Mouse (Mus musculus) stomach, embryonic 14.5 days (tissue): ENCODE measurements around the gene Fra10ac1. TPM values are rescaled to one million over a fixed set of nuclear protein-coding genes. Genes with fewer than 3 reads are reported as not detected.

ENCODE experiments used
- ATAC-seq: fragments of 200-750 bp; cut with Nextera tagmentation; 2 replicates; pipeline ENCODE4 v1.8.0; 2017; ENCODE audit warnings: low read depth, moderate TSS enrichment; ENCODE audit not compliant: insufficient number of reproducible peaks, insufficient read depth, low FRiP score
- H3K27ac ChIP-seq: fragments of 300-500 bp; sonication (generic); 2 replicates; pipeline ENCODE4 v1.5.1; 2014; ENCODE audit warnings: mild to moderate bottlenecking, low read length, moderate library complexity, mixed read lengths
- H3K27me3 ChIP-seq: fragments of 300-500 bp; sonication (generic); 2 replicates; pipeline ENCODE4 v1.6.1; 2014; ENCODE audit warnings: low read length, control low read depth, mixed read lengths; ENCODE audit not compliant: control insufficient read depth, insufficient read depth
- H3K36me3 ChIP-seq: fragments of 300-500 bp; sonication (generic); 2 replicates; pipeline ENCODE4 v1.6.1; 2014; ENCODE audit warnings: mild to moderate bottlenecking, control low read depth, low read length, moderate library complexity, mixed read lengths; ENCODE audit not compliant: control insufficient read depth, insufficient read depth
- H3K4me1 ChIP-seq: fragments of 300-500 bp; sonication (generic); 2 replicates; pipeline ENCODE4 v1.6.1; 2014; ENCODE audit warnings: low read length, control low read depth, mixed read lengths; ENCODE audit not compliant: control insufficient read depth, insufficient read depth
- H3K4me2 ChIP-seq: fragments of 300-500 bp; sonication (generic); replicated peaks from 2 replicates; pipeline ENCODE4 v1.6.1; 2014; ENCODE audit warnings: low read depth, low read length, control low read depth
- H3K4me3 ChIP-seq: fragments of 300-500 bp; sonication (generic); 2 replicates; pipeline ENCODE4 v1.5.1; 2014; ENCODE audit warnings: low read depth, low read length, control low read depth
- H3K9ac ChIP-seq: fragments of 300-500 bp; sonication (generic); replicated peaks from 2 replicates; pipeline ENCODE4 v1.6.1; 2014; ENCODE audit warnings: low read depth, mild to moderate bottlenecking, control low read depth, low read length, moderate library complexity, mixed read lengths
- H3K9me3 ChIP-seq: fragments of 300-500 bp; sonication (generic); 2 replicates; pipeline ENCODE4 v1.6.1; 2016; ENCODE audit warnings: low read depth, low read length, control low read depth; ENCODE audit not compliant: control insufficient read depth
- WGBS: fragments of 180-500 bp; shearing (Covaris S2); extraction: QIAGEN DNeasy Blood & Tissue Kit; methylation state at CpG from one replicate; pipeline ENCODE4 v1.1.7; 2014; 5-methylcytosine and 5-hydroxymethylcytosine counted together
- polyA plus RNA-seq: library from polyadenylated mRNA; unstranded; fragments of >200 nt; fragmentation: Nextera tagmentation; extraction: Ambion mirVana; gene quantifications from 2 replicates; pipeline ENCODE4 v1.2.1, GENCODE M21; 2014

The Fra10ac1 gene
- polyA plus RNA-seq, 1 experiment from 2014 or later = 32.2 TPM

DNA sequence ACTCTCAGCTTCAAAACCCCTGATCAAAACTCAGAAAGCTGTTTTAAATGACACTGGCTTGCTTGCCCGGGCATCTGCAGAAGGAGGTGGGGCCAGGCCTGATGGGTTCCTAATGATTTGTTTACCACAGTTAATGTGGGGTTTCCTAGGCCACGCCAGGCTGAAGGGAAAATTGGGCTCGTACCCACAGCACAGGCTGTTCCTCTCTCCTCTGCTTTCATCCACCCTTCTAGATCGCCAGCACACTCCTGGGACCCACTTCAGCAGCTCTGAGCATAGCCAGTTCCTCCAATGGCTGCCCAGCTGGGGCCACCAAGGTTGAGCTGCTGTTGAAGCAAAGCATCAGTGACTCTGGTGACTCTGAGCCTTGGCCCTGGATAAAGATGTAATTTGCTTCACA is 36.4 kb upstream of the Fra10ac1 start:
- H3K36me3 ChIP-seq = no peaks in the 10 kb centered on the region
- no peak overlapping the region for H3K27ac ChIP-seq
- peaks cover 6% of the 10 kb centered on the region; the same call in 1 of the 2 replicates for H3K4me1 ChIP-seq
- H3K9ac ChIP-seq = no peak overlapping the region
- no peaks in the 10 kb centered on the region for H3K9me3 ChIP-seq
- 44% methylated on average over 4 of the region's 4 CpGs for WGBS
- H3K27me3 ChIP-seq = no peaks in the 10 kb centered on the region
- ATAC-seq = no peak
- no peak overlapping the region for H3K4me2 ChIP-seq
- no peak overlapping the region for H3K4me3 ChIP-seq

DNA sequence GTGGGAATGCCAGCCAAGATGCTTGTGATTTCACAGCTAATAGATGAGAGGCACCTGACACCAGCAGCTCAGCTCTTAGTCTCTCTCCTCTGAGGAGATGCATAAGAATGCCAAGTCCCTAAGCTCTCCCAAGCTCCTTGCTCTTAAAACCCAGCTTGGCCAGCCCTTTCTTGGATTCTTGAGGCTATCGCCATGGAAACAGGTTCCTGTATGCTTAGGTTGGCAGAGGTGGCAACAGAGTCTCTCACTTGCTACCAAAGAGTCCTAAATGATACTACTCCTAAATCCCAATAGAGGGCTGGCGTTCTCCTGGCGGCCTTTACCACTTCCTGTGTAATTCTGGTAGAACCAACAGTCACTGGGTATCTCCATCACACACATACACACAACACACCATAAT is 35.5 kb upstream of the Fra10ac1 start:
- no peak overlapping the region for H3K4me2 ChIP-seq
- no peaks in the 10 kb centered on the region for H3K9me3 ChIP-seq
- H3K36me3 ChIP-seq = no peaks in the 10 kb centered on the region
- H3K27ac ChIP-seq = no peak overlapping the region
- 78% methylated on average over 3 of the region's 3 CpGs for WGBS
- no peak overlapping the region for H3K9ac ChIP-seq
- no peaks in the 10 kb centered on the region for H3K27me3 ChIP-seq
- peaks cover 6% of the 10 kb centered on the region; the same call in 1 of the 2 replicates for H3K4me1 ChIP-seq
- H3K4me3 ChIP-seq = no peak overlapping the region
- no peak for ATAC-seq

DNA sequence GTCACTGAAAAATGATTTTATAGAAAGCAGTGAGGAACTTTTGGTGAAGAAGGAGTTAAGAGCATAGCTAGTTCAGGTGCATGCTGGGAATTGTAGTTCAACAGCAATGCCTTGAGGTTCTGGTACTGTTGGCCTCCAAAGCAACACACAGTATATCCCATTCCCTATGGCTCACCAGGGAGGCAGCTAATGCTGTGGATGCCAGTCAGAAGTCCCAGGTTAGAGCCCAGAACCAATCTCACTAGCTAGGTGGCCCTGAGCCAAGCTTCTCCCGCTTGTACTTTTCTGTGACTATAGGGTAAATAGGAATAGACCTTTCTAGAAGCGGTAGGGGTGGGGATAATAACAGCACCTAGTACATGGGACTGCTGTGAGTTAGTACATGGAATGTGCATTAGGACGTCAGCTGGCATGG is 34.7 kb upstream of the Fra10ac1 start:
- no peak overlapping the region for H3K27ac ChIP-seq
- no peak overlapping the region for H3K9ac ChIP-seq
- no peaks in the 10 kb centered on the region for H3K36me3 ChIP-seq
- H3K4me3 ChIP-seq = no peak overlapping the region
- no peak for ATAC-seq
- 79% methylated on average over 3 of the region's 3 CpGs for WGBS
- H3K4me2 ChIP-seq = no peak overlapping the region
- no peaks in the 10 kb centered on the region for H3K27me3 ChIP-seq
- no peaks in the 10 kb centered on the region for H3K9me3 ChIP-seq
- no peaks in the 10 kb centered on the region for H3K4me1 ChIP-seq

DNA sequence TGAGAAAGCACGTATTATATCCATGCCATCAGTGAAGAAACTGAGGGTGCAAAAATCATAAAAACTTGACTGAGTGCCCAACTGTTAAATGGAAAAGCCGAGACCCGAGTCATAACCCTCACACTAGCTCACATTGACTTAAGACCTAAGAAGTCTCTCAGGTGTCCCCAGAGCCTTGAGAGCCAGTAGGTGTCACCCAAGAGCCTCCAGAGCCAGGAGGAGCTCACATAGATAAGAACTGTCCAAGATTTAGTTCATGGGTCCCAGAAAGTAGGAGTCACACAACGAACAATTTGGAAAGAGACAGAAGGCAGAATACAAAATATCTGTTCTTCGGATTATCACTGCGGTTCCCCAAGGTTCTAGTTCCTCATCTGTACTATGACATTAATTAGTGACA is 29.8 kb upstream of the Fra10ac1 start:
- 57% methylated on average over 6 of the region's 6 CpGs for whole genome bisulfite sequencing
- no peak for ATAC-seq
- Histone ChIP-seq H3K4me3 (no peak overlapping the region), H3K36me3 (no peaks in the 10 kb centered on the region), H3K4me1 (no peaks in the 10 kb centered on the region), H3K27ac (no peak overlapping the region), H3K9me3 (no peaks in the 10 kb centered on the region), H3K4me2 (no peak overlapping the region), H3K9ac (no peak overlapping the region), H3K27me3 (no peaks in the 10 kb centered on the region)

DNA sequence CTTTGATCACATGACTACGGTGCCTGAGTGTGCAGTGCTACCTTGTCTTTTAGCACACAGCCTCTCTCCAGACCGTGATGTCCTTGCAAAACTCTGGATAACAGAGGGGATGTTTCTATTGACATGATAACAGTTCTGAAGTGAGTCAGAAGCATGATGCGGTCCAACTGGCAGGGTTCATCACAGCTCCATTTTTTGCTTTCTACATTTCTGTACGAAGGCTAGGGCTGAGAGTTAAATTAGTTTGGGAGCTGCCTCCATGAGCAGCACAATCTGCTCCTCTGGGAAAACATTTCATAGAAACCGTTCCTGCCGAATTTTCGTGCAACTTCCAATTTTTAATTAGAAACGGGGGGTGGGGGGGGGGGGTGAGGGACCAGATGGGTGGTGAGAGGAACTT is 25.7 kb upstream of the Fra10ac1 start:
- no peaks in the 10 kb centered on the region for H3K9me3 ChIP-seq
- no peak overlapping the region for H3K4me3 ChIP-seq
- no peak overlapping the region for H3K27ac ChIP-seq
- H3K9ac ChIP-seq = no peak overlapping the region
- H3K4me2 ChIP-seq = no peak overlapping the region
- ATAC-seq = no peak
- H3K27me3 ChIP-seq = no peaks in the 10 kb centered on the region
- H3K36me3 ChIP-seq = no peaks in the 10 kb centered on the region
- peaks cover 3% of the 10 kb centered on the region; the same call in 1 of the 2 replicates for H3K4me1 ChIP-seq
- 74% methylated on average over 8 of the region's 8 CpGs for WGBS

DNA sequence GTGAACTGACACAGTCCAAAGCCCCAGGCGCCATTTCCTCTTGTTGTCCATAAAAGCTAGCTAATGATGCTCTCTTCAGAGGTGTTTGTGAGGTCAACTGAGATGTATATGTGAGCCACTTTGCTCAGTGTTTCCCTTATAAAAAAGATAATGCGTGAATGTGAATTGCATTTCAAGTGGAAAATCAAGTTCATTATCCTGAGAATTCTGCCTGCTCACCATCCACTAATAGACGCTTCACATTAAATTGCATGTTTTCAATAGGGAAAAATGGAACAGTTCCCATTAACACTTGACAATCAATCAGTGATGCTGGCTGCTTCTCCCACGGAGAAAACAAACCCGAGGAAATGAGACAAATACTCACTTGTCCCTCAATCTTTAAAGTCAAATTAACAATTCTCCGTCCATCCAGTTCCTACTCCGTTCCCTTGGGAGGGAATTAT is 22.2 kb upstream of the Fra10ac1 start:
- Histone ChIP-seq H3K9ac (no peak overlapping the region), H3K4me3 (no peak overlapping the region), H3K36me3 (no peaks in the 10 kb centered on the region), H3K27ac (no peak overlapping the region), H3K9me3 (no peaks in the 10 kb centered on the region), H3K27me3 (no peaks in the 10 kb centered on the region), H3K4me1 (peaks cover 3% of the 10 kb centered on the region; the same call in 1 of the 2 replicates), H3K4me2 (no peak overlapping the region)
- ATAC-seq = no peak
- 71% methylated on average over 7 of the region's 7 CpGs for WGBS

DNA sequence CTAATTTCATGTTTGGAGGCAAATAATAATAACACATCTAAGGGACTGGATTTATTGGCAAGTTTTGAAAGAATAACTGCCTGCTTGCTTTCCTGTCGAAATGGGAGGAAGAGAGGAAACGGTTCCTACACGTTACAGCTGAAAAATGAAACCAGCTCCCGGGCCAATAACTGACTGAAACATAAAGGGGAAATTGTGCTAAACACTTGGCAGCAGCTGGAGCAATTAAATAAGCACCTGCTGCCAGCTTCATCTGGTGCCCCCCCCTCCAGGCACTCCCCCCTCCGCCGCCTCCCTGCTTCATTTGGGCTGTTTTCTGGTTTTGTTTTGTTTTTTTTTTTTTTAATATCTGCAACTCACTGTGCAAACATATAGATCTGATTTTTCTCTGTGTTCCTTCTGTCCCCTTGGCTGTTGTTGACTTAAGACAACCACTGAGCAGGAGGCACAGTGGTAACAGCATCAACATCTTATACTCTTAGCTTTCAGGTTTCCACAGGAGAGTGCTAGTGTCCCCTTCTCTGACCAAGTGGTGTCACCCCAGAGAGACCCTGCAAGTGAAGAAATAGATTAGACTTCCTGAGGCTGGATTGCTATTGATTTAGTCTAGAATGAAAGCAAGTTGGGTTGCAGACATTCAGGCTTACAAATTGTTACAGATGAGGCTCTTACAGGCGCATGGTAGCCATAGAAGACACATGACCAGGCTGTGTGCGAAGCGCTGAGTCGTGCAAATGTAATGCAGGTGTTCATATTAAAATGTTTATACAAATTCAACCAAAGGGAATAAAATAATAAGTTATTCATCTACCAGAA is 21.6 kb upstream of the Fra10ac1 start:
- ATAC-seq = no peak

DNA sequence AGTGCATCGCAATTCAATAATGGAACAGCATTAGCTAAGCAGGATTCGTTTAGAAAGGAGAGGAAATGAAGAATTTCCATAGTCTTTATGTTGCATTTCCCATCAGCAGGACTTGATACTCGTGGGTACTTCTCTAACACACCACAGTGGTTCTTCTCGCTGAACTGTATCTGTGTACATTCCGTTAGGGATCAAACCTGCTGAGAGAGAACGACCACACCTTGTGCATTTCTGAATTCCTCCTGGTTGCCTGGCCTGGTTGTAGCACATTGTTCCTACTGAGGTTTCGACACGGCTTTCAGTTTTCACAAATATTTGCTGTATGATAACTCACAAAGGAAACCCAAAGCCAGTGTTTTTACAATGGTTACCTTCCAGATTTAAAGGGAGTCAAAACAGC is 20.8 kb upstream of the Fra10ac1 start:
- Histone ChIP-seq H3K4me1 (peaks cover 3% of the 10 kb centered on the region; the same call in 1 of the 2 replicates), H3K4me2 (no peak overlapping the region), H3K4me3 (no peak overlapping the region), H3K36me3 (no peaks in the 10 kb centered on the region), H3K9me3 (no peaks in the 10 kb centered on the region), H3K27me3 (no peaks in the 10 kb centered on the region), H3K9ac (no peak overlapping the region), H3K27ac (no peak overlapping the region; the same call in 1 of the 2 replicates)
- ATAC-seq = no peak
- WGBS = 62% methylated on average over 8 of the region's 8 CpGs

More for the DNA sequence above, 21.6 kb upstream of the Fra10ac1 start:
- no peaks in the 10 kb centered on the region for H3K9me3 ChIP-seq
- WGBS = 42% methylated on average over 10 of the region's 10 CpGs
- H3K36me3 ChIP-seq = no peaks in the 10 kb centered on the region
- H3K9ac ChIP-seq = no peak overlapping the region
- peaks cover 3% of the 10 kb centered on the region; the same call in 1 of the 2 replicates for H3K4me1 ChIP-seq
- H3K27ac ChIP-seq = no peak overlapping the region; the same call in 1 of the 2 replicates
- H3K4me2 ChIP-seq = no peak overlapping the region
- H3K27me3 ChIP-seq = no peaks in the 10 kb centered on the region
- no peak overlapping the region for H3K4me3 ChIP-seq
